Mouse (Mus musculus) MEL (cell line): ENCODE results near the gene Nub1. TPM values are rescaled to one million over a fixed set of nuclear protein-coding genes. Genes with fewer than 3 reads are reported as not detected.

Experiments
- DNase-seq: peaks from one replicate; pipeline ENCODE4 v3.0.0; 2011; ENCODE audit warnings: low read depth, low spot score
- H3K27ac ChIP-seq: 2 replicates; pipeline ENCODE4 v1.5.1; 2012; ENCODE audit warnings: low read depth, mild to moderate bottlenecking, control low read depth, low read length, moderate library complexity; ENCODE audit not compliant: control insufficient read depth
- H3K27me3 ChIP-seq, 2 experiments: fragments of 150-350 bp in 1 of 2; sonication (generic) in 1 of 2; 2 replicates each; pipeline ENCODE4 v1.6.1; 2012; ENCODE audit warnings: low read length in 2 of 2, mild to moderate bottlenecking in 2 of 2, improper control_type of control experiment in 1 of 2, moderate library complexity in 1 of 2; ENCODE audit not compliant: insufficient read depth in 2 of 2, control insufficient read depth in 1 of 2
- H3K36me3 ChIP-seq, 2 experiments: 2 replicates each; pipeline ENCODE4 v1.6.1; 2012 to 2014; ENCODE audit warnings: low read length in 2 of 2, improper control_type of control experiment in 1 of 2, inconsistent platforms in 1 of 2, mild to moderate bottlenecking in 1 of 2; ENCODE audit not compliant: insufficient read depth in 2 of 2, control insufficient read depth in 1 of 2
- H3K4me1 ChIP-seq, 2 experiments: fragments of 150-350 bp in 1 of 2; sonication (generic) in 1 of 2; 2 replicates each; pipeline ENCODE4 v1.6.1; 2012; ENCODE audit warnings: low read length in 2 of 2, improper control_type of control experiment in 1 of 2, mild to moderate bottlenecking in 1 of 2; ENCODE audit not compliant: insufficient read depth in 2 of 2, control insufficient read depth in 1 of 2
- H3K4me3 ChIP-seq, 2 experiments: fragments of 150-350 bp in 1 of 2; sonication (generic) in 1 of 2; 2 replicates each; pipeline ENCODE4 v1.5.1; 2012; ENCODE audit warnings: low read depth in 2 of 2, low read length in 2 of 2, mild to moderate bottlenecking in 2 of 2, moderate library complexity in 2 of 2, control low read depth in 1 of 2, improper control_type of control experiment in 1 of 2; ENCODE audit not compliant: control insufficient read depth in 1 of 2, insufficient read depth in 1 of 2
- H3K79me2 ChIP-seq: 2 replicates; pipeline ENCODE4 v1.6.1; 2012; ENCODE audit warnings: mild to moderate bottlenecking, low read length, moderate library complexity; ENCODE audit not compliant: control insufficient read depth, poor library complexity, insufficient read depth
- H3K9ac ChIP-seq: 2 replicates; pipeline ENCODE4 v1.6.1; 2012; ENCODE audit warnings: low read depth, mild to moderate bottlenecking, control low read depth, low read length, moderate library complexity; ENCODE audit not compliant: control insufficient read depth, poor library complexity, severe bottlenecking
- H3K9me3 ChIP-seq: fragments of 150-350 bp; sonication (generic); replicated peaks from 2 replicates; pipeline ENCODE4 v1.6.1; 2012; ENCODE audit warnings: mild to moderate bottlenecking, low read length, improper control_type of control experiment, moderate library complexity; ENCODE audit not compliant: insufficient read depth
- BHLHE40 ChIP-seq: IDR thresholded peaks from 2 replicates; pipeline ENCODE4 v1.6.1; 2012; ENCODE audit warnings: low read depth, mild to moderate bottlenecking, inconsistent platforms, low read length, improper control_type of control experiment, borderline replicate concordance
- EP300 ChIP-seq, 2 experiments: IDR thresholded peaks; 2 replicates each; pipeline ENCODE4 v1.6.1; 2011; ENCODE audit warnings: improper control_type of control experiment in 2 of 2, low read length in 2 of 2, low read depth in 1 of 2, mild to moderate bottlenecking in 1 of 2
- GABPA ChIP-seq: IDR thresholded peaks from 2 replicates; pipeline ENCODE4 v1.6.1; 2012; ENCODE audit warnings: low read depth, mild to moderate bottlenecking, inconsistent platforms, low read length, improper control_type of control experiment, moderate library complexity
- HCFC1 ChIP-seq: IDR thresholded peaks from 2 replicates; pipeline ENCODE4 v1.6.1; 2012; ENCODE audit warnings: low read depth, mild to moderate bottlenecking, inconsistent platforms, low read length, improper control_type of control experiment, moderate library complexity
- JUND ChIP-seq: IDR thresholded peaks from 2 replicates; pipeline ENCODE4 v1.6.1; 2011; ENCODE audit warnings: low read depth, mild to moderate bottlenecking, improper control_type of control experiment, low read length
- MAX ChIP-seq: IDR thresholded peaks from 2 replicates; pipeline ENCODE4 v1.6.1; 2011; ENCODE audit warnings: low read length, improper control_type of control experiment
- MEF2A ChIP-seq: IDR thresholded peaks from 2 replicates; pipeline ENCODE4 v1.6.1; 2014; ENCODE audit warnings: low read depth, mild to moderate bottlenecking, inconsistent platforms, low read length, improper control_type of control experiment; ENCODE audit not compliant: poor library complexity, insufficient replicate concordance, severe bottlenecking; ENCODE audit errors: extremely low read depth
- MXI1 ChIP-seq: IDR thresholded peaks from 2 replicates; pipeline ENCODE4 v1.6.1; 2011; ENCODE audit warnings: mild to moderate bottlenecking, low read depth, low read length, improper control_type of control experiment
- MYC ChIP-seq: IDR thresholded peaks from 2 replicates; pipeline ENCODE4 v1.6.1; 2011; ENCODE audit warnings: low read depth, mild to moderate bottlenecking, low read length, improper control_type of control experiment, moderate library complexity
- POLR2AphosphoS2 ChIP-seq: IDR thresholded peaks from 2 replicates; pipeline ENCODE4 v1.6.1; 2011; ENCODE audit warnings: low read length, improper control_type of control experiment
- POLR2AphosphoS5 ChIP-seq: IDR thresholded peaks from 2 replicates; pipeline ENCODE4 v1.6.1; 2012; ENCODE audit warnings: low read depth, borderline replicate concordance, mild to moderate bottlenecking, inconsistent platforms, low read length, moderate library complexity, mixed read lengths
- RCOR1 ChIP-seq: IDR thresholded peaks from 2 replicates; pipeline ENCODE4 v1.6.1; 2012; ENCODE audit warnings: low read depth, mild to moderate bottlenecking, inconsistent platforms, low read length, improper control_type of control experiment
- SIN3A ChIP-seq: IDR thresholded peaks from 2 replicates; pipeline ENCODE4 v1.6.1; 2012; ENCODE audit warnings: low read length, improper control_type of control experiment, inconsistent platforms
- SMC3 ChIP-seq: IDR thresholded peaks from 2 replicates; pipeline ENCODE4 v1.6.1; 2011; ENCODE audit warnings: low read depth, low read length, improper control_type of control experiment
- TAL1 ChIP-seq: IDR thresholded peaks from 2 replicates; pipeline ENCODE4 v1.6.1; 2012; ENCODE audit warnings: mild to moderate bottlenecking, inconsistent platforms, low read length, moderate library complexity, mixed read lengths
- UBTF ChIP-seq: IDR thresholded peaks from 2 replicates; pipeline ENCODE4 v1.6.1; 2012; ENCODE audit warnings: low read depth, mild to moderate bottlenecking, inconsistent platforms, low read length, improper control_type of control experiment, moderate library complexity, borderline replicate concordance; ENCODE audit not compliant: insufficient read depth
- USF2 ChIP-seq, 2 experiments: IDR thresholded peaks; 2 replicates each; pipeline ENCODE4 v1.6.1; 2011 to 2012; ENCODE audit warnings: improper control_type of control experiment in 2 of 2, low read length in 2 of 2, borderline replicate concordance in 1 of 2, inconsistent platforms in 1 of 2, low read depth in 1 of 2, mild to moderate bottlenecking in 1 of 2; ENCODE audit not compliant: insufficient read depth in 1 of 2
- ZNF384 ChIP-seq: IDR thresholded peaks from 2 replicates; pipeline ENCODE4 v1.6.1; 2012; ENCODE audit warnings: low read depth, mild to moderate bottlenecking, inconsistent platforms, low read length, improper control_type of control experiment
- polyA plus RNA-seq, 2 experiments: library from polyadenylated mRNA; stranded (reverse) in 1 of 2; unstranded in 1 of 2; fragments of >175 nt in 1 of 2; fragments of >200 nt in 1 of 2; gene quantifications; 2 replicates each; pipeline versions ENCODE4 v1.2.1 to v1.2.4; 2012; ENCODE audit warnings: low replicate concordance in 2 of 2, low read depth in 1 of 2; ENCODE audit not compliant: insufficient read length in 2 of 2, insufficient read depth in 1 of 2, missing spikeins in 1 of 2
- total RNA-seq: library from RNA; depleted of rRNA; stranded (reverse); fragments of 300-350 nt; gene quantifications from 2 replicates; pipeline ENCODE4 v1.2.3, GENCODE M21; 2012

The Nub1 gene
- total and polyA plus RNA-seq, 3 experiments = 38.3 to 59.6 TPM; not detected in 1

DNA sequence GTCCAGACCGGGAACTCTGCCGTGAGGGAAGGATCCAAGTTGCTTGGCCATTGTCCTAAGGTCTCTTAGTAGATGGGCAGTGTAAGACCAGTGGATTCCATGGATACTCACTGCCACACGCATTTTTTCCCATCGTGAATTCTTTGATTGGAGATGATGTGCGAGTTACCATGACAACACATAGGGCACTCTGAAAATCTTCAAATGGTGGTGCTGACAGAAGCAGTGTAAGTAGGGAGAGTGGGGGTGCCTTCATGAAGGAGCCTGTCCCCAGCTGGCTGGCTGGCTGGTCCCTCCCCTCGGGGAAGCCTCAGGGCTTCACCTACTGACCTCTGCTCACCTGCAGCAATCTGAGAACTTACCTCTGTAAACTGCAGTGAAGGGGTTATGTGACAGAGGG is 46.3 kb upstream of the Nub1 start:
- Histone ChIP-seq H3K4me1 (peaks cover 0 to 19% of the 10 kb centered on the region in 2 experiments; a peak in 3 of 4 replicates), H3K27me3 (no peaks in the 10 kb centered on the region), H3K79me2 (no peaks in the 10 kb centered on the region), H3K27ac (no peak overlapping the region), H3K4me3 (no peak overlapping the region), H3K36me3 (peaks cover 0 to 7% of the 10 kb centered on the region in 2 experiments; a peak in 2 of 4 replicates), H3K9me3 (no peaks in the 10 kb centered on the region), H3K9ac (no peak overlapping the region)
- TF ChIP-seq EP300 (IDR thresholded peaks at IDR 0.05; ENCODE audit: low read depth in 1 of 2, low read length in 2 of 2) (no peak), BHLHE40 (no peak), MAX (no peak), RCOR1 (no peak), MXI1 (no peak), GABPA (no peak), USF2 (IDR thresholded peaks at IDR 0.05; ENCODE audit: borderline replicate concordance in 1 of 2, insufficient read depth in 1 of 2, low read depth in 1 of 2, low read length in 2 of 2) (no peak), POLR2AphosphoS5 (no peak), MEF2A (no peak), TAL1 (no peak), SIN3A (no peak)
- DNase-seq = no peak

DNA sequence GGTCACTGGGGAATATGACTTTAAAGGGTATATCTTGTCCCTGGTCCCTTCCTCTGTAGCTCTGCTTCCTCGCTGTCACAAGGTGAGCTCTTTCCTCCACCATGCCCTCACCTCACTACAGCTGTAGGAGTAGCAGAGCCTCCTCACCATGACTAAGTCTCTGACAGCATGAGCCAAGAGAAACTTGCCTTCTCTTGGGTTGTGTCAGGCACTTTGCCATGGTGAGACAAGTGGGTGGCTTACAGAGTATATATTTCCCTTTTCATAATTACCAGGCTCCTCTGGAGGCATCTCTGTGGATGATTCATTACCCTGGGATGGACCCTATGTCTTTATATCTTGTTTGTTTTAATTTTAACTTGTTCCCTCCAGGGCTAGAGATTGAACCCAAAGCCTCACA is 39.9 kb upstream of the Nub1 start:
- no peak for TF ChIP-seq JUND
- no peak for TF ChIP-seq HCFC1
- TF ChIP-seq UBTF = no peak
- no peak for TF ChIP-seq TAL1
- TF ChIP-seq RCOR1 = no peak
- TF ChIP-seq POLR2AphosphoS5 = no peak
- TF ChIP-seq MYC = no peak
- no peak for TF ChIP-seq POLR2AphosphoS2
- TF ChIP-seq MAX = no peak
- TF ChIP-seq USF2 (IDR thresholded peaks at IDR 0.05; ENCODE audit: borderline replicate concordance in 1 of 2, insufficient read depth in 1 of 2, low read depth in 1 of 2, low read length in 2 of 2) = no peak
- TF ChIP-seq ZNF384 = no peak
- TF ChIP-seq SMC3 = no peak
- DNase-seq = no peak

More for the DNA sequence above, 39.9 kb upstream of the Nub1 start:
- Histone ChIP-seq H3K27ac (no peak overlapping the region), H3K79me2 (no peaks in the 10 kb centered on the region), H3K9ac (no peak overlapping the region), H3K9me3 (no peaks in the 10 kb centered on the region), H3K4me1 (no peaks in the 10 kb centered on the region), H3K4me3 (no peak overlapping the region), H3K27me3 (peaks cover 0 to 4% of the 10 kb centered on the region in 2 experiments; a peak in 1 of 4 replicates), H3K36me3 (no peaks in the 10 kb centered on the region)
